Mouse (Mus musculus): ENCODE data around the gene Prrt1.

Gene Prrt1

GRCm38 (mm10) chr17:34629796-34630603, 667 bp downstream of the Prrt1 start:
- no peak for DNase-seq

- no peak for DNase-seq
These were observed 1.5 kb downstream of the Prrt1 start for GRCm38 (mm10) chr17:34630761-34631301.

GRCm38 (mm10) chr17:34631647-34632046, 2.3 kb downstream of the Prrt1 start:
- no peak for DNase-seq

GRCm38 (mm10) chr17:34632261-34632691, 2.9 kb downstream of the Prrt1 start:
- peak; percentile 63 for DNase-seq

GRCm38 (mm10) chr17:34635671-34636070, 6.3 kb downstream of the Prrt1 start:
- DNase-seq: no peak

GRCm38 (mm10) chr17:34637459-34637858, 8.1 kb downstream of the Prrt1 start:
- DNase-seq: no peak

- no peak for DNase-seq
These were observed 10.3 kb downstream of the Prrt1 start for GRCm38 (mm10) chr17:34639461-34640255.

GRCm38 (mm10) chr17:34640778-34641601, 11.7 kb downstream of the Prrt1 start:
- DNase-seq: peak; percentile 74

GRCm38 (mm10) chr17:34641945-34642344, 12.6 kb downstream of the Prrt1 start:
- no peak for DNase-seq

- DNase-seq: no peak
These were observed 14.0 kb downstream of the Prrt1 start for GRCm38 (mm10) chr17:34643379-34643778.

GRCm38 (mm10) chr17:34643944-34644343, 14.6 kb downstream of the Prrt1 start:
- DNase-seq: no peak

GRCm38 (mm10) chr17:34644608-34645007, 15.3 kb downstream of the Prrt1 start, which contains the start of gene Fkbpl:
TSS of gene Fkbpl (plus strand) at chr17:34644764.
- peak; percentile 97 for DNase-seq

GRCm38 (mm10) chr17:34645256-34645829, 16.0 kb downstream of the Prrt1 start:
- no peak for DNase-seq

GRCm38 (mm10) chr17:34645831-34646511, 16.6 kb downstream of the Prrt1 start:
- DNase-seq: no peak

GRCm38 (mm10) chr17:34646906-34647787, 17.8 kb downstream of the Prrt1 start, which contains the start of gene Atf6b:
TSS of gene Atf6b (plus strand) at chr17:34647146.
- DNase-seq: peak; percentile 97

GRCm38 (mm10) chr17:34648141-34648890, 19.0 kb downstream of the Prrt1 start:
- no peak for DNase-seq

GRCm38 (mm10) chr17:34649106-34649864, 20.0 kb downstream of the Prrt1 start:
- DNase-seq: no peak

GRCm38 (mm10) chr17:34650781-34651180, 21.4 kb downstream of the Prrt1 start:
- DNase-seq: no peak

All from embryo, embryonic 11 days (tissue).